Mouse (Mus musculus) testis, adult 2 months (tissue): ENCODE measurements around the gene Gucy1a1. TPM values are rescaled to one million over a fixed set of nuclear protein-coding genes. Genes with fewer than 3 reads are reported as not detected.

Source experiments
- H3K27ac ChIP-seq: fragments of 200-500 bp; 2 replicates; pipeline ENCODE4 v1.5.1; 2012; ENCODE audit warnings: low read depth, low read length; ENCODE audit not compliant: control insufficient read depth, insufficient read depth
- H3K27me3 ChIP-seq: fragments of 200-500 bp; 2 replicates; pipeline ENCODE4 v1.6.1; 2012; ENCODE audit warnings: mild to moderate bottlenecking, low read length, moderate library complexity; ENCODE audit not compliant: control insufficient read depth, insufficient read depth
- H3K36me3 ChIP-seq: fragments of 200-500 bp; 2 replicates; pipeline ENCODE4 v1.6.1; 2012; ENCODE audit warnings: mild to moderate bottlenecking, low read length; ENCODE audit not compliant: control insufficient read depth, insufficient read depth
- H3K4me1 ChIP-seq: fragments of 200-500 bp; 2 replicates; pipeline ENCODE4 v1.6.1; 2012; ENCODE audit warnings: low read length; ENCODE audit not compliant: control insufficient read depth, insufficient read depth
- H3K4me3 ChIP-seq: fragments of 200-500 bp; 2 replicates; pipeline ENCODE4 v1.5.1; 2012; ENCODE audit warnings: low read depth, mild to moderate bottlenecking, low read length, moderate library complexity, mixed read lengths; ENCODE audit not compliant: control insufficient read depth
- CTCF ChIP-seq: fragments of 200-500 bp; IDR thresholded peaks from 2 replicates; pipeline ENCODE4 v1.5.1; 2012; ENCODE audit warnings: low read depth, mild to moderate bottlenecking, inconsistent platforms, low read length, moderate library complexity; ENCODE audit not compliant: control insufficient read depth, insufficient read depth, insufficient replicate concordance
- POLR2A ChIP-seq: fragments of 200-500 bp; IDR thresholded peaks from 2 replicates; pipeline ENCODE4 v1.6.1; 2012; ENCODE audit warnings: low read depth, mild to moderate bottlenecking, inconsistent platforms, low read length, moderate library complexity; ENCODE audit not compliant: control insufficient read depth
- polyA plus RNA-seq: library from polyadenylated mRNA; depleted of rRNA; stranded (reverse); fragments of >200 nt; gene quantifications from 2 replicates; pipeline ENCODE4 v1.2.3, GENCODE M21; 2012; rRNA removed

Gene Gucy1a1
- polyA plus RNA-seq, 1 experiment = 1.6 TPM

DNA sequence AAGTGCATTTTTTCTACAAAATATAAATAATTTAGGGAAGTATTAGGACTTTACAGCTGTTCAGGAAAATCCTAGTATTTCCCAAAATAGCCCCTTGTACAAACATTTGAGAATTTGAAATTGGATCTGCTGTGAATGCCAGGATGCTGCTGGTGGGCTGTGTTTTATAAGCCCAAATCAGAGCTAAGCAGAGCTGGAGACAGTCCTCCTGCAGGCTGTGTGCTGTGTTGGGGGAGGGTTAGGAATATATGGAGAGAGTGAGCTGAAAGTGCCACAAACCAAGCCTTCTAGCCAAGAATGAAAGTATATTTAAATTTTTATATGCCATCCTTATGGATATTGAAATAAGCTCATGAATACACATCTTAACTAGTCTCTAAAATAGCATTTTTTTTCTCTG, 94.1 kb downstream of the Gucy1a1 start:
- Histone ChIP-seq H3K27me3 (no peaks in the 10 kb centered on the region), H3K36me3 (no peaks in the 10 kb centered on the region), H3K4me1 (peaks cover 2% of the 10 kb centered on the region; the same call in 1 of the 2 replicates), H3K27ac (no peak overlapping the region), H3K4me3 (no peak overlapping the region)
- no peak for TF ChIP-seq CTCF
- TF ChIP-seq POLR2A = no peak

DNA sequence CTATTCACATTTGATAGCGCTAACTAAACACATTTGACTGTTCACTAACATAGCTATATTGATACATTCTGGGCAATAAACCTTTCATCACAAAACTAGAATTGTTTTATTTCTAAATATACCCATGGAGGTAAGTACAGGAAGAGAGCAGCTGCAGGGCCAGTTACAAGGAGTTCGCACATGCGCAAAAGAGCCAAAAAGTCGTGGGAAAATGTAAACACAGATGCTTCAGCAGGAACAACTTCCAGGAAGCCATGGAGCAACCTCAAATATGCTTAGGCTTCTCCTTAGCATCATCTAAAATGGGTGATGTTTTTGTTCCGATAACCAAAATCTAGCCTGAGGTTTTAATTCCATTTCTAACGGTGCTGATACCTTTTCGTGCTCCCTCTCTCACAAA, 96.9 kb downstream of the Gucy1a1 start:
- H3K27me3 ChIP-seq = no peaks in the 10 kb centered on the region
- H3K36me3 ChIP-seq = no peaks in the 10 kb centered on the region
- TF ChIP-seq POLR2A (no peak), CTCF (no peak)
- H3K27ac ChIP-seq = no peak overlapping the region
- peaks cover 2% of the 10 kb centered on the region; the same call in 1 of the 2 replicates for H3K4me1 ChIP-seq
- H3K4me3 ChIP-seq = no peak overlapping the region; the same call in 1 of the 2 replicates

DNA sequence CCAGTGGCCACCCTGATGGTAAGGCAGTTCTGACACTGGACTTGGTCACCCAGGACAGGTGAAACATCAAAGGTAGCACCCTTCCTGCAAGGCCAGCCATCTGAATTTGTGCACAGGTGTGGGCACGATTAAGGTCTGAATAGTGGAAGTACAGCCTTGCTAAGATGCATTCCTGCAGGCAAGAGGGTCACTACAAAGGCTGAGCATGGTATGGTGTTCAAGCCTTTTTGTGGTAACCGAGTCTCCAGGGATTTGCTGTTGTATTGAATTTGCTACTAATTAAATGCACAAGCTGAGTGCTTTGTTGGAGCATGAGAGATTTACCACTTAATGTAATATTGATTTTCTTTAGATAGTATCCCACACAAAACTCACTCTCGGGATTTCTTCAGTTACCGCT, 97.5 kb downstream of the Gucy1a1 start:
- Histone ChIP-seq H3K4me1 (peaks cover 2% of the 10 kb centered on the region; the same call in 1 of the 2 replicates), H3K27ac (no peak overlapping the region), H3K36me3 (no peaks in the 10 kb centered on the region), H3K4me3 (no peak overlapping the region), H3K27me3 (no peaks in the 10 kb centered on the region)
- TF ChIP-seq POLR2A (no peak), CTCF (no peak)

DNA sequence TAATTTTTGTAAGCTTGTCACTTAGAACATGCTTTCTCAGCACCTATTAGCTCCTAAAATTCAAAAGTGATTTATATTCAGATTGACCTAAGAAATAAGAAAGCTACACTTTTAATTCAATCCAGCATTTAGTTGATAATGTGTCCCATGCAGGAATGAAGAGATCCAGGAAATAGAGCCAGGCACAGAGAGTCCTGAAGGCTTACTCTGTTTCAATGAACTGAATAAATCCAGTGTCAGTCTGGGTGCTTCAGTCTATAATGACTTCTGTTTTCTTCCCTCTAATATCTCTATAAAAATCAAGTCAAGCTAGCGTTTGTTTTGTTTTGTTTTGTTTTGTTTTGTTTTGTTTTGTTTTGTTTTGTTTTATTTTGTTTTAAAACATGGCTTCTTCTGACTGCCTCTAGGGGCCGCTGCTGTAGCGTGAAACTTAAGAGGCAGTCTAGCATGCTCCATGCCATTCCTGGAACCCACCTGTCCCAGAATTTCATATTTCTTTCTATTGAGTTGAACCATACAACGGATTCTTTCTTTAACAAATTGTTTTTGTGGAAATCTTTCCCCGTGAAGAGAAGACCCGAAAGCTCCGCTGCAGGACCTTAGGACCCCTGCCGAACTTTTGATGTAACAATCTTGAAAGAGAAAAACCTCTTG, 98.4 kb downstream of the Gucy1a1 start:
- H3K27me3 ChIP-seq = no peaks in the 10 kb centered on the region
- H3K36me3 ChIP-seq = no peaks in the 10 kb centered on the region
- TF ChIP-seq CTCF (no peak; the same call in 1 of the 2 replicates), POLR2A (no peak)
- H3K4me1 ChIP-seq = peaks cover 2% of the 10 kb centered on the region; the same call in 1 of the 2 replicates
- H3K4me3 ChIP-seq = no peak overlapping the region
- no peak overlapping the region for H3K27ac ChIP-seq

GRCm38 (mm10) chr3:82046087-82046486, 99.5 kb downstream of the Gucy1a1 start:
- no peak overlapping the region for H3K27ac ChIP-seq
- no peak for TF ChIP-seq CTCF
- no peak for TF ChIP-seq POLR2A
- H3K36me3 ChIP-seq = no peaks in the 10 kb centered on the region
- peaks cover 2% of the 10 kb centered on the region; the same call in 1 of the 2 replicates for H3K4me1 ChIP-seq
- H3K27me3 ChIP-seq = no peaks in the 10 kb centered on the region
- H3K4me3 ChIP-seq = no peak overlapping the region

- Histone ChIP-seq H3K4me1 (peaks cover 2% of the 10 kb centered on the region; the same call in 1 of the 2 replicates), H3K27ac (no peak overlapping the region), H3K36me3 (no peaks in the 10 kb centered on the region), H3K4me3 (no peak overlapping the region), H3K27me3 (no peaks in the 10 kb centered on the region)
- TF ChIP-seq POLR2A (no peak), CTCF (no peak)
Measured at GRCm38 (mm10) chr3:82044902-82045301, 100.7 kb downstream of the Gucy1a1 start.

GRCm38 (mm10) chr3:82043676-82044075, 101.9 kb downstream of the Gucy1a1 start:
- H3K36me3 ChIP-seq = no peaks in the 10 kb centered on the region
- no peak overlapping the region for H3K4me3 ChIP-seq
- no peaks in the 10 kb centered on the region for H3K27me3 ChIP-seq
- no peak overlapping the region for H3K27ac ChIP-seq
- TF ChIP-seq CTCF (no peak), POLR2A (no peak)
- peaks cover 2% of the 10 kb centered on the region; the same call in 1 of the 2 replicates for H3K4me1 ChIP-seq

Other genes with a start within 250 kb of the Gucy1a1 start
- 3.3 and 4.0 TPM in 2 replicates for gene Ctso, start 213.2 kb downstream of the Gucy1a1 start, polyA plus RNA-seq
- 0.16 and 0.40 TPM in 2 replicates for gene Tdo2, start 169.6 kb downstream of the Gucy1a1 start, polyA plus RNA-seq
- gene Asic5, start 163.5 kb downstream of the Gucy1a1 start, polyA plus RNA-seq = not detected in 2 replicates
- gene Gucy1b1, start 71.1 kb downstream of the Gucy1a1 start, polyA plus RNA-seq = 0.57 and 0.61 TPM in 2 replicates
- gene Map9, start 212.3 kb upstream of the Gucy1a1 start, polyA plus RNA-seq = 0.76 and 0.99 TPM in 2 replicates